Mouse (Mus musculus) adrenal gland, adult 2 months (tissue): ENCODE measurements around the gene Zfp36. TPM values are rescaled to one million over a fixed set of nuclear protein-coding genes. Genes with fewer than 3 reads are reported as not detected.
A peak's percentile ranks its signal among the peaks of the same experiment; 100 is the strongest.
"Not testable (repeated sequence)": the region's sequence is repeated elsewhere in the genome, so short reads cannot be mapped to it uniquely, and the experiment has no call there.

Experiments used
- DNase-seq: peaks from one replicate; pipeline ENCODE4 v3.0.0; 2021
- long read RNA-seq: library from polyadenylated mRNA; stranded (forward); transcript quantifications from one replicate; pipeline ENCODE4 v2.0.0, GENCODE M21; 2021
- polyA plus RNA-seq: library from polyadenylated mRNA; depleted of rRNA; stranded (reverse); fragments of >200 nt; gene quantifications from 2 replicates; pipeline ENCODE4 v1.2.3, GENCODE M21; 2012; rRNA removed
- total RNA-seq, 2 experiments: library from RNA; stranded (reverse); gene quantifications; 2 replicates each; pipeline ENCODE4 v1.2.3; 2021

The Zfp36 gene
- 10 to 100 TPM; 16.3 to 19.4 TPM for total RNA-seq
- polyA plus RNA-seq = 25.9 and 32.3 TPM in 2 replicates
- long read RNA-seq, transcript Zfp36-202 (1 exons, 2,465 nt) = major isoform, 9 of 10 reads
- long read RNA-seq, partial matches to known transcripts = 0 of 10 reads
- long read RNA-seq, other reads (novel, unspliced or antisense) = 0 of 10 reads

DNA sequence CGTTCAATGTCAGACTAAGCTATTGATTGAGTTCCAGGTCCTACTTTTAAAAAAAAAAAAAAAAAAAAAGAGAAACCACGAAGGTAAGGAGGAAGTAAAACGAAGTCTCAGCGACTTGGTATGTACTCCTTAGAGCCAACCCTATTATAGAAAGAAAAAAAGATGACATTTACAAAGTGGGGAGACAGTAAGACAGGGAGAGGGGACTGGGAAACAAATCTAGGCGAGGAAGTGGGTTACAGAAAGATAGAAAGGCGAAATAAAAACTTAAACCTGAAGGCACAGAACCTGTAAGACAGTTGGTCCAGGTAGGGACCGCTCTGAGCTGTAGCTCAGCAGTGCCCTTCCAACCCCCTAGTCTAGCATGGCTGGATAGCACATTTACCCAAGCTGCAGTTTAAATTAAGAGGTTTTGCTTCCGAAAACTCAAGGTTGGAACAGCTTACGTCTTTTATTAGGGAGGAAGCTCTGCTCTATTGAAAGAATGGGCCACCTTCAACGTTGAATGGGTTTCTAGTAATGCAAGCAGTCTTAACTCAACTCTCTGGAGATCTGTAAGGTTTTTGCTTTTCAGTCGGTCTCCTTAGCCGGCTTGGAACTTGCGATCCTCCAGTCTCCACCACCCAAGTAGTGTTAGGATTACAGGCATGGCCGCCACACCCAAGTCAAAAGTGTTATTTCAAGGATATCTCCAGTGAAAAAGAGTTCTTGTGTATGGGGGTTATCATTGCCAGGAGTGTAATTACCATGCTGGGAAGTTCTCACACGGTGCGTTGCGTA lies at the start of gene Zfp36:
Gene Zfp36 (minus strand): TSS at position 17 of the 780 bp plus-strand sequence.
- DNase-seq = no peak

DNA sequence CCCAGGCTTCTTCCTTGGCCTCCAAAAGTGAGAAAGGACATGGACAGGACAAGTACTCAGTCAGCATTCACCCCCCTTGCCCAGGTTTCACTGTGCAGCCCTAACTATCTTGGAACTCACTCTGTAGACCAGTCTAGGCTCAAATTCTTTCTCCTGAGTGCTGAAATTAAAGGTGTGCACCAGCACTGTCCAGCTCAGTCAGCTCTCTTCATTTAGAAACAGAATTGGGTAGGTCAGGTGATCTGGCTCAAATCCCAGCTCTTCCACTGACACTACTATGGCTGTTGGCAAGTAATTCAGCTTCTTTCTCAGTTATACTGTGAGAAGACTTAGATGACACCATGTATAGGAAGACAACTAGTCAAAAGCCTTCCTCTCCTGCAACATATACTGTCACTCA lies 47.7 kb upstream of the Zfp36 start:
- no peak for DNase-seq

DNA sequence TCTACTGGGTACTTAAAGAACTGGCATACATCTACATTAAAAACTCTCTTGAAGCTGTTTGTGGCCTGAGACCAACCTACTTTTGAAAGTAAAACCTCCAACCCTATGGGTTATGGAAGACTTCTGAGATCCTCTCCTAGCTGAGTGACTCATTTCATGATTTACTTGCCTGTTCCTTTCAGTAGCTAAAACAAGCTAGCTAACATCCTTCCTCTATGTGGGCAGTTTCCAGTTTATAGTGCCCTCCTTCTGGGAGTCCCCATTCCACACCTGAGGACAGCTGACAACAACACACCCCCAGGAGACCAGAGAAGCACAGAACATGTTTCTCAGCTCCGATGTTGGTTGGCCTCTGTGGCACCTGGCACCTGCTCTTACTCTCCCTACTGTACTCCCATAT lies 43.0 kb upstream of the Zfp36 start:
- no peak for DNase-seq

DNA sequence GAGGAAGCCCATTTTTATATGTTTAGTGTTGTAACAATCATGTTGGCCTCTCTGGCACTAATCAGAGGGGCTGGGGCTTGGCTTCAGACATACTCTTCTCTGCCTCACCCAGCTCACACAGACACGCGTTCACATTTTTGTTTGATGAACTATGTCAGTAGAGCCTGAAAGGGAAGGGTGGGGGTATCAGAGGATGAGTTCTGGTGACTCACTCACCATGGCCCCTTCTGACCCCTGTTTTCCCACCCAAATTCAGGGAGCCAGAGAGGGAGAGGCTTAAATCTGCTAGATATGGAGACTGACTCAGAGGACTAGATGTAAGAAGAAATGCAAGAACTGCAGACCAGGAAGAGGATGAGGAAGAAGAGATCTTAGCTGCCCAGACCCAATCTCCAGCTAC lies 39.4 kb upstream of the Zfp36 start:
- DNase-seq = no peak

DNA sequence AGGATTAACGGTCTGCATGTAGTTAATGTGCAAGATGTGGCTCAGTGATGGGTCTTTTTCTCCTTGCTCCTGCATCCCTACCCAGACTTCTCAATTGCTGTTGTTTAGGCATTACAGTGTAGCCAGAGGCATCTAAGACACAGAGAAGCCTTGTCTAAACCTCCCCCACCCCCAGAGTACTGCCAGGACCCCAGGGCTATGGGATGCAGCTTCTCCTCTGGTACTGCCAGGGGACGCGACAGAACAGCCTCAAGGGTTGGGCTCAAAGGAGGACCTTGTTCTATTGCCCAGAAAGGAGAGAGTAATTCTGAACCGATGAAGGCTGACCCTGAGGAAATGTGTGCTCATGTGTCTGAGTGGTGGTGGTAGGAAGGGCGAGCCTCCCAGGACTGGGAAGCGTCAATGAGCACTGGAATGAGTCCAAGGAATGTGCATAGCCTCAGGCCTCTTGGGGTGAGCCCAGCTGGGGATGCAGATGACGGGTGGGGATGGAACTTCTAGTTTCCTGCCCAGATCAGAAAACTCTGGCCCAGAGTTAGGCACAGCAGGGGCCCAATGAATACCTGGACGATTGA lies 38.1 kb upstream of the Zfp36 start:
- DNase-seq = peak; percentile 61

DNA sequence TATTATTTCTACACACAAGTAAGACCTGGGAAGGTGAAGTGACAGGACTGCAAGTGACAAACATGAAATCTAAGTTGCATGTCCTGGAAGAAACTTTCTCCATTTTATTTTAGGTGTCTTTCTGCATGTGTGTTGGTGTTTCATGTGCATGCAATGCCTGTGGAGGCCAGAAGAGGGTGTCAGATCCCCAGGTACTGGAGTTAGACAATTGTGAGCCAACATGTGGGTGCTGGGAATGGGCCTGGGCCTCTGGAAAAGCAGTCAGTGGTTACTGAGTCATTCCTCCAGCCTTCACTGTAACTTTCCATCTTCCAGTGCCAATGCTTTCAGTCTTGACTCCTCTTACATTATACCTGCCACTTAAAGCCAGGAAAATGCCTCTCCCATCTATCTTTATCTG lies 37.3 kb upstream of the Zfp36 start:
- DNase-seq = peak; percentile 31

DNA sequence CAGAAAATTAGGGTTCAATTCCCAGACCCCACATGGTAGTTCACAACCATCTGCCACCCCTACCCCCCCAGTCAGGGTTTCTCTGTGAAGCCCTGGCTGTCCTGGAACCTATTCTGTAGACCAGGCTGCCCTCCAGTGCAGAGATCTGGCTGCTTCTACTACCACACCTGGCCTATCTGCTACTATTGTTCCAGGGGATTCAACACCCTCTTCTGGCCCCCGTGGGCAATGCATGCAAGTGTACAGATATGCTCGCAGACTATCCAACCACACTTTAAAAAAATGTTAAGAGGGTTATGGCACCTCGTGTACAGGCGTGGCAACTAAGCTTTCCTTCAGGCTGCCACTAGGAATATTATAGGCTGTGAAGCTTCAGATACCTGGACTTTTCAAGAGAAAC lies 32.8 kb upstream of the Zfp36 start:
- no peak for DNase-seq

DNA sequence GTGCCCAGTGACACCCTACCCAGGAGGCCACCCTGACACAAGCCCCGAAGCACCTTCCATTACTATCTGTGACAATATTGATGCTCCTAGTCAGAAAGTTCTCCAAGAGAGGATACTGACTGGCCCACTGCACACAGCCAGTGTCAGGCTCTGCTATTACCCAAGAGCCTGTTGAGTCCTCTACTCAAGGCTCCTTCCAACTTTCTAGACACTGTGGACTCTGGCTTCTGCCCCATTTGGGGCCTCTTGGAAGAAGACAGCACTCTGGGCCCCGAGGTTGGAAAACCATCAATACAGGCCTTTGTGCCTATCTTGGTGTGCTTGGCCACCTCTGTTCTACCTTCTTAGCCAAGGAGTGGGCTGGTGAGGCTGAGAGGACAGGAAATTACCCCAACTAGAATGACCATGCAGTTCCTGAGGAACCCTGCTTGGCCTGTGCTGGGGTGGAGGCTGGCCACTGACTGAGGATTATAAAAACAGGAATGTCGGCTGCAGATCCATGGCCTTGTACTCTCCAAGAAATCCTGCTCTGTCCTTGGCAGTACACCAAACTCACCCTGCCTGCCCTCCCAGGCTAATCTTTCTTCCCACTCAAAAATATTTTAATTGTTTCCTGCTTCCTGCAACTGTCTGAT lies 30.9 kb upstream of the Zfp36 start:
- peak; percentile 88 for DNase-seq

DNA sequence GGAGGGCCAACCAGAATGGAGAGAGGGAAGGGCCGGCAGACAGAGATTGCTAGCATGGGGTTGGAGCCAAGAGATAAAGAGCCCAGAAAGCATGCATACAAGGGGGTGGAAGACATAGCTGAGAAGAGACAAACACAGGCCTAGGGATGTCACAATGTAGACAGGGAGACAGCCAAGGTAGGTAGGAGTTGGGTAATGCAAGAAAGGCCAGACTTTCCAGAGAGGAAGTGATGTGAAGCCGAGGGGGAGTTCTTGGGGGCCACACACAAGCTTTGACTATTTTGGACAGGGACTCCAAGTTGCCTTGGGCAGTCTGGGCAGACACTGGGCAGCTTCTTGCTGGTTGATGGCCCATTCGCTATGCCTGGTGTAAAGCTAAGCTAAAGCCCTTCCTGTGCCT lies 21.9 kb upstream of the Zfp36 start:
- DNase-seq = no peak

DNA sequence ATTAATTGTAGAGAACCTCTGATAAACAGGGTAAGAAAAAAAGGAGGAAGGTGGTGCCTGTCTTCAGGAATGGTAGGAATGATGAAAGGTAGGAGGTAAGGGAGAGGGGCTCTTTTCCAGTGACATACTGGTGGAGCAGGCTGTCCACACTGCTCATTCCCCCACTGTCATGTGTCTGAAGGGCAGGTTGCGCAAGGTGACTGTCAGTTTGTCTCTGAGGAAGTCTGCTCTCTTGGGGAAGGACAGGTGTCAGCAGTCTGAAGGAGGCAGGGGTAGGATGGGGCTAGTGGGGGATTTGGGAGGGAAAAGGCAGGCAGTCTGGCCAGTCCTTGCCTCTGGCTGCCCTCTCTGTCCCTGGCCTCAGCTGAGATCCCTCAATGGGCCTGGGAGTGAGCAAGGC lies 21.0 kb upstream of the Zfp36 start:
- no peak for DNase-seq

DNA sequence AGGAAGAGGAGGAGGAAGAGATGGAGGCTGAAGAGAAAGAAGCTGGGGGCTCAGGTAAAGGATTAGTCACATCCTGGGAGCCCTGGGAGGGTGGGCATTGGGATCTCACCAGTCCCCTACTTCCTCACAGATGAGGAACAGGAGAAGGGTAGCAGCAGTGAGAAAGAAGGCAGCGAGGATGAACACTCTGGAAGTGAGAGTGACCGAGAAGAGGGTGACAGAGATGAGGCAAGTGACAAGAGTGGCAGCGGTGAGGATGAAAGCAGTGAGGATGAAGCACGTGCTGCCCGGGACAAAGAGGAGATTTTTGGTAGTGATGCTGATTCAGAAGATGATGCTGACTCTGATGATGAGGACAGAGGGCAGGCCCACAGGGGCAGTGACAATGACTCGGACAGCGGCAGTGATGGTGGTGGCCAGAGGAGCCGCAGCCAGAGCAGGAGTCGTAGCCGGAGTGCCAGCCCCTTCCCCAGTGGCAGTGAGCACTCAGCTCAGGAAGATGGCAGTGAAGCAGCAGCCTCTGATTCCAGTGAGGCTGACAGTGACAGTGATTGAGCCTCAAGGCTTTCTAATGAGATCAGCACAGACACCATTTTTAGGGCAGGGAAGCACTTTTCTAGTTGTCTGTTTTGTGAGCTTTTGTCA lies 18.8 kb upstream of the Zfp36 start:
- no peak for DNase-seq

DNA sequence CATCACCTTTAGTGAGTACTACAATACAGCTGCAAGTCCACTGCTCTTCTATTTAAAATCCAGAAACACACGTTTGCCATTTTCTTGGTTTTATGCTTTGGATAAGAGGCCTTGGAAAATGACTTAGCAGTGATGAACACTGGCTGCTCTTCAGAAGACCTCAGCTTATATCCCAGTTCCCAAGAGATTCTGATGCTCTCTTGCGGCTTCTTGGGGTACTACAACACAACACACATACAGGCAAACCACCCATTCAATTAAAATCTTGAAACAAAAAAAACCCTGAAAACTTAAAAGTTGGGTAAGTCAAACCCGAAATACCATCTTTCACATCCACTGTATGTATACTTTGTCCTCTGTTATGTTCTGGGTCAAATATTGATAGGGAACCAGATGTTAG lies 17.9 kb upstream of the Zfp36 start:
- no peak for DNase-seq

DNA sequence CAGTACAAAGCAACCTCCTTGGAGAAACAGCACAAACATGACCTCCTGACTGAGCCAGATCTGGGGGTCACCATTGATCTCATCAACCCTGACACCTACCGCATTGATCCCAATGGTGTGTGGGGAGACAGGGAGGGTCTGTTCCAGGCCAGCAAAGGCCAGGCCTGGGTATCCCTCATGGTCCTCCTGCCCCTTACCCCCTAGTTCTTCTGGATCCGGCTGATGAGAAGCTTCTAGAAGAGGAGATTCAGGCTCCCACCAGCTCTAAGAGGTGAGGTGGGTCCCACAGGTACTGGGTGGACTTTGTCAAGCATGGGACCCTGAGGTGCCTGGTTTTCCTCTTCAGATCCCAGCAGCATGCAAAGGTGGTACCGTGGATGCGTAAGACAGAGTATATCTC lies 15.4 kb upstream of the Zfp36 start:
- no peak for DNase-seq

DNA sequence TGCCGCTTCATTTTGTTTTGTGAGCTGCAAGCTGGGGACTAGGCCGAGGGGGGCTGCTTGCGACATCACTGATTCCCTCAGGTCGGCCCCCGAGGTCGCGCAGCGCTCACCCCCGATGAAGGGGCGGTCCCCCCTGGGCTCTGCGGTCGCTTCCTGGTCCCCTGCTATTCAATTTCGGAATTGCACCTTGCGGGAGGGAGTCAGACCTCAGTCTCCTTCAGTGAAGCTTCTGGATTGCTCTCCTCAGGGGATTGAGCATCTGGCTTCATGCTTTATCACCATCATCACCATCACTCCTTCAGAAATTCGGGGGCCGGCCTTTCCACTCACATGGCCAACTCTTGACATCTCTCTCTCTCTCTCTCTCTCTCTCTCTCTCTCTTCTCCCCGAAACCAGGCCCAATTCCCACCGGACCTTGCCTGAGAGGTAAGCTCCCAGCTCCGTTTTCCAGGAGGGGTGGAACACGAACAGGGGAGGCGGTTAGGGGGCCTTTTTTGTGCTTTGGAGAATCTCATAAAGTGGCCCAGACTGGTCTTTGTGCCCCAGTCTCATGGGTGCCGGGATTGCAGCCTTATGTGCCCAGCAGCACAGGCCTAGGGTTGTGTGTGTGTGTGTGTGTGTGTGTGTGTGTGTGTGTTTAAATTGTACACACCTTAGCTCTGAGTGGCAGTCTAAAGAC lies 13.4 kb upstream of the Zfp36 start:
- no peak for DNase-seq

DNA sequence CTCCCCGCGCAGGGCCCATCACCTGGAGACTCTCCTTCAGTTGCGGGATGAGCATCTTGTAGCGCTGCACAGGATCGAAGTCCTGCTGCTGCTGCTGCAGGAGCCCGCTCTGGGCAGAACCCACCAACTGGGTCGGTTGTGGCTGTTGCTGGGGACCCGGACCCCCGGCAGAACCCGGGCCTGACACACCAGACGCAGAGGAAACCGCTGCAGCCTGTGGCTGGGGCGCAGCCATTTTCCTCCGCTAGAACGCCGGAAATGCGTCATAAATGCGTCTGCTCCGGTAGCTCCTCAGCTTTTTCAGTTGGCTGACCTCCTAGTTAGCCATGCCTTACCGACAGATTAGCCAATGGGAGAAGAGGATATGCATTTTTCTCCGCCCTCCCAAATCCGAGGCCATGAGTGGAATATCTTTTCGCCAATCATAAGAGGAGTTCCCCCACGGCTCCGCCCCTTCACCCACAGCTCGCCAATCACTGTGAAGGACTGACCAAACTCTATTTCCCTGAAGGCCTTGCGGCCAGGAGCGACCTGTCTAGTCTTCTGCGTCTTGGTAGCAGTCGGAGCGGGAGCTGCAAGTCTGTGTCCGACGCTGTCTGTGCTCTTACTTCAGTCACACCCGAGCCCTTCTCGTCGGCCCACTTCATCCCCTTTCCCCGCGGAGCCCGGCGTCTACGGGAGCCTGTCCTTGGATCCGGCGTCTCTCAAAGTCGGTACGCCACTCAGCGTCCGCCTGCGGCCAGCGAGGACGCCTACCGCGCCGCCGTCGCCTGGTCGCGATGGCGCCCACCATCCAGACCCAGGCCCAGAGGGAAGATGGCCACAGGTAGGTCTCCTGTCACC lies 12.6 kb upstream of the Zfp36 start, which contains the start of the genes Med29 and Paf1:
Gene Med29 (minus strand): TSS at position 280 of the 843 bp plus-strand sequence.
Gene Paf1 (plus strand): TSS at position 523 of the 843 bp plus-strand sequence.
- peak; percentile 98 for DNase-seq

DNA sequence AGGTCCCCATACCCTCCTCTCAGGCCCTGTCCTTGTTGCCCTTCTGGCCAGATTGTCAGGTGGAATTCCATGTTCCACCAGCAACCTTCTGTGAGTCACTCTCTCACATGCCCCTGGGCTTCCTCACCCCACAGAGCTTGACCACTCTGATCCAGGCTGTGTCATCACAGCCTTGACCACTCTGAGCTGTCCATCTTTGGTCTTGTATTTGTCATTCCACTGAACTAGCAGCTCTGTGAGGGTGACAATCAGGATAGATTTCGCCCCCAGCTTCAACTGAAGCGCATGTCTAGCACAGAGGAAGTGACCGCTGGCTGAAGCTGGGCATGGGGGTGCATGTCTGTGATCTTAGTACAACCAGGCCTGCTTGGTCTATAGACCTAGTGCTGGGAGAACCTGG lies 10.3 kb upstream of the Zfp36 start:
- DNase-seq = peak; percentile 65

DNA sequence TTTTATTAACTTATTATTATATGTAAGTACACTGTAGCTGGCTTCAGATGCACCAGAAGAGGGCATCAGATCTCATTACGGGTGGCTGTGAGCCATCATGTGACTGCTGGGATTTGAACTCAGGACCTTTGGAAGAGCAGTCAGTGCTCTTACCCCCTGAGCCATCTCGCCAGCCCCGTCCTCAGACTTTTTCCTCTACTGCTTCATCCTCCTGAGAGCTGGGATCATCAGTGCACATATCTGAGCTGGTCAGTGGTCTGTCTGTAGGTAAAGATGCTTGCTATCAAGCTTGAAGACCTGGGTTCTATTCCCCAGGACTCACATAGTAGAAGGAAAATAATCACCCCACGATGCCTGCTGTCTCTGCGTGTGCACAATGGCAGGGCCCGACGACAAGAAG lies 7.3 kb upstream of the Zfp36 start:
- not testable (repeated sequence) for DNase-seq

DNA sequence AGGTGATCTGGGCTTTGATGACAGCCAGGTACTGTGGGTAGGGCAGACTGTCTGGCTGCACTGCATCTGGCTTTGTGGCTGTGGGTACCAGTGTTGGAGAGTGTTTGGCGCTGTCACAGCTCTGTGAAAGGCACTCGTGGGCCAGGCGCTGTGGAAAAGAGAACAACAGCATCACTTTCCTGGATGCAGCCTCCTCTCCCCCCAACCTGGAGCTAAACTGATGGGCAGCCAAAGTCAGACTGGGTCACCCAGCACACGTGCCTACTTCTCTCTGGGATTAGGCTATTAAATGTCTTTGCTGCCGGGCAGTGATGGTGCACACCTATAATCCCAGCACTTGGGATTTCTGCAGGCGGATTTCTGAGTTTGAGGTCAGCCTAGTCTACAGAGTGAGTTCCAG lies 6.8 kb upstream of the Zfp36 start:
- DNase-seq = not testable (repeated sequence)

DNA sequence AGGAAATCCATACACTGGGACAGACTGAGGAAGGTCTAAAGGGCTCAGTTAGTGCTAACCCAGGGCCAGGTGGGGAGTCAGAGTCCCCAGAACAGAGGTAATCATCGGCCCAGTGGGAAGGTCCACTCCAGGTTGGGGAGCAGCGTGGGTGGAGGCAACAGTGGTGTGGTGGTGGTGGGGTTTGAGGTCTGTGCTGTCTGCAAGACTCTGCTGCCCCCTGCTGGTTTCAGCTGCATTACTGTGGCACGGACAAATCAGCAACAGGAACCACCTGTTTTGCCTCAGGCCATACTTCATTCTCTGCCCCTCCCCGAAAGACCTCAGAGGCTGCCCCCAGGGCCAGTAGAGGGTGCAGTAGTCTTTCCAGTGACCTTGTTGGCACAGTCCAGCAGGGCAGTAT lies 6.4 kb upstream of the Zfp36 start:
- DNase-seq = peak; percentile 80

DNA sequence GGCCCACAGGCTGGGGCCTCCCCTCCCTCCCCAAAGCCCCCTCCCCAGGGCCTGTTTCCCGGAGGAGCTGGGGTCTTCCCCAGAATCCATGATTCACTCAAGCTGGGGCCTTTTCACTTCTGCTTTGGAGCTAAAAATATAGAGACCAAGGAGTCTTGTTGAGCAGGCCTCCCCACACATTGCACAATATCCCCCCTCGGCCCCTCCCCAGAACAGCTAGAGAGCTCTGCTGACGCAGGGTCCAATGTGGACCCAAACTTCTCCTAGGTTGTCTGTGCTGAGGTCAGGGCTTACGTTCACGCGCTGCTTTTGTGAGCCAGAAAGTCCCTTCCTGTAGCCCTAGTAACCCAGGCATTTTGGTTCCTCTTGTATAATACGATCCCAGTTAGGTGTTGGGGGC lies 6.0 kb upstream of the Zfp36 start:
- peak; percentile 54 for DNase-seq

DNA sequence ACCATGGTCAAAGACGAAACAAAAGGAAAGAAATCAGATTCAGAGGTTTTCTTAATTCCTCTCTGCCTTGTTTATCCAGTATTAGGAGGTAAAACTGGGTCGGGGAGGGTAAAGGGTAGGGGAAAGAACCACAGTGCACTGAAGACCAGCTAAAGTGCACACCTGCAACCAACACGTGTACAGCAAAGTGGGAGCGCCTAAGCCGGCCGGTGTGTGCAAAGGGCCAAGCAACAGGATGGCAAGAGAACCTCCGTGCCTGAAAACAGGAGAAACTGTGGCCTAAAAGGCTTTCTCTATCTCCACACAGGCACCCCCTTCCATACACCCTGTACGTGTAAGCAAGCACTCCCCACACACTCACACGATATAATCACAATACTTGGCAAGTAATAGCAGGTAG lies 5.1 kb upstream of the Zfp36 start:
- no peak for DNase-seq
